Mouse (Mus musculus): ENCODE measurements around the gene Ifitm6.
"Not testable (repeated sequence)": the region's sequence is repeated elsewhere in the genome, so short reads cannot be mapped to it uniquely, and the experiment has no call there.

The Ifitm6 gene

GRCm38 (mm10) chr7:141040867-141041606 lies 23.3 kb upstream of the Ifitm6 start:
- no peak for DNase-seq

- DNase-seq = no peak
Measured at GRCm38 (mm10) chr7:141039386-141040107, 21.8 kb upstream of the Ifitm6 start.

GRCm38 (mm10) chr7:141038090-141039032 lies 20.6 kb upstream of the Ifitm6 start:
- no peak for DNase-seq

- DNase-seq = not testable (repeated sequence)
Measured at GRCm38 (mm10) chr7:141036624-141037023, 18.9 kb upstream of the Ifitm6 start.

- DNase-seq = no peak
Measured at GRCm38 (mm10) chr7:141032458-141033167, 14.9 kb upstream of the Ifitm6 start.

GRCm38 (mm10) chr7:141030390-141030789 lies 12.7 kb upstream of the Ifitm6 start:
- DNase-seq = no peak

GRCm38 (mm10) chr7:141028831-141029230 lies 11.1 kb upstream of the Ifitm6 start, which contains the start of gene Gm17387:
Gene Gm17387 (plus strand): TSS chr7:141029131.
- DNase-seq = no peak

GRCm38 (mm10) chr7:141026740-141027098 lies 9.0 kb upstream of the Ifitm6 start:
- DNase-seq = no peak

- DNase-seq = no peak
Measured at GRCm38 (mm10) chr7:141026097-141026739, 8.5 kb upstream of the Ifitm6 start.

- no peak for DNase-seq
Measured at GRCm38 (mm10) chr7:141024865-141025838, 7.4 kb upstream of the Ifitm6 start.

GRCm38 (mm10) chr7:141021489-141022449 lies 4.0 kb upstream of the Ifitm6 start:
- DNase-seq = no peak

- no peak for DNase-seq
Measured at GRCm38 (mm10) chr7:141019028-141019427, 1.3 kb upstream of the Ifitm6 start.

- DNase-seq = no peak
Measured at GRCm38 (mm10) chr7:141016707-141017697, 722 bp downstream of the Ifitm6 start.

- DNase-seq = no peak
Measured at GRCm38 (mm10) chr7:141011238-141011770, 6.4 kb downstream of the Ifitm6 start.

GRCm38 (mm10) chr7:141010593-141010992 lies 7.1 kb downstream of the Ifitm6 start, which contains the start of gene Ifitm3:
Gene Ifitm3 (minus strand): TSS chr7:141010770.
- no peak for DNase-seq

GRCm38 (mm10) chr7:141009665-141010064 lies 8.1 kb downstream of the Ifitm6 start:
- DNase-seq = no peak

- DNase-seq = peak; percentile 65
Measured at GRCm38 (mm10) chr7:141008938-141009660, 8.6 kb downstream of the Ifitm6 start.
